Mouse (Mus musculus): ENCODE measurements around the gene Ppp2r5e.

GRCm38 (mm10) chr12:75528300-75528699 is 67.7 kb downstream of the Ppp2r5e start:
- TF ChIP-seq GATA1 (IDR thresholded peaks at IDR 0.05; ENCODE audit: borderline replicate concordance, low read length) = no peak
- no peak for TF ChIP-seq FLI1 (IDR thresholded peaks at IDR 0.05; ENCODE audit: low read length)
